Mouse (Mus musculus): ENCODE measurements at regions not wholly inside any gene's neighbourhood (a gene's known extent, or its start where the extent isn't known, plus 50 kb on each side); places are given as distances from the start of the nearest gene placed in this dataset.
A peak's percentile ranks its signal among the peaks of the same experiment; 100 is the strongest.
"Not testable (repeated sequence)": the region's sequence is repeated elsewhere in the genome, so short reads cannot be mapped to it uniquely, and the experiment has no call there.

GRCm38 (mm10) chrX:104931153-104931706, 74.2 kb upstream of the Magee2 start:
- 81% methylated on average over 2 of the region's 2 CpGs for WGBS
- Histone ChIP-seq H3K4me2 (ENCODE audit: low read length) (no peak overlapping the region), H3K9ac (ENCODE audit: low read depth, low read length) (no peak overlapping the region), H3K27ac (ENCODE audit: low read depth, low read length) (no peak overlapping the region), H3K27me3 (replicated peaks; ENCODE audit: control insufficient read depth, insufficient read depth, low read length) (0 out of 2 replicates have a peak, but pooled peaks cover 2% of the 10 kb centered on the region), H3K4me1 (ENCODE audit: control insufficient read depth, insufficient read depth, low read depth, low read length) (no peaks in the 10 kb centered on the region), H3K36me3 (ENCODE audit: control insufficient read depth, insufficient read depth, low read length) (no peaks in the 10 kb centered on the region), H3K4me3 (ENCODE audit: low read length) (no peak overlapping the region), H3K9me3 (ENCODE audit: control insufficient read depth, low read length) (no peaks in the 10 kb centered on the region)
- 0 out of 2 replicates have a peak, but pooled peaks have one; percentile 56 for ATAC-seq

GRCm38 (mm10) chrX:104951587-104951986, 94.5 kb upstream of the Magee2 start:
- Histone ChIP-seq H3K36me3 (ENCODE audit: control insufficient read depth, insufficient read depth, low read length) (no peaks in the 10 kb centered on the region), H3K27ac (ENCODE audit: low read depth, low read length) (no peak overlapping the region), H3K4me1 (ENCODE audit: control insufficient read depth, insufficient read depth, low read depth, low read length) (no peaks in the 10 kb centered on the region), H3K9ac (ENCODE audit: low read depth, low read length) (no peak overlapping the region), H3K4me2 (ENCODE audit: low read length) (no peak overlapping the region), H3K4me3 (ENCODE audit: low read length) (no peak overlapping the region), H3K9me3 (ENCODE audit: control insufficient read depth, low read length) (no peaks in the 10 kb centered on the region), H3K27me3 (replicated peaks; ENCODE audit: control insufficient read depth, insufficient read depth, low read length) (peaks cover 8% of the 10 kb centered on the region)
- no peak for ATAC-seq
- 43% methylated on average over 2 of the region's 2 CpGs for WGBS

GRCm38 (mm10) chrX:104952809-104953208, 95.7 kb upstream of the Magee2 start:
- 43% methylated on average over 3 of the region's 5 CpGs for WGBS
- not testable (repeated sequence) for ATAC-seq

GRCm38 (mm10) chrX:104953391-104953790, 96.3 kb upstream of the Magee2 start:
- not testable (repeated sequence) for H3K4me2 ChIP-seq (ENCODE audit: low read length); H3K27me3 ChIP-seq (replicated peaks; ENCODE audit: control insufficient read depth, insufficient read depth, low read length); H3K9ac ChIP-seq (ENCODE audit: low read depth, low read length); H3K4me1 ChIP-seq (ENCODE audit: control insufficient read depth, insufficient read depth, low read depth, low read length); H3K4me3 ChIP-seq (ENCODE audit: low read length); H3K36me3 ChIP-seq (ENCODE audit: control insufficient read depth, insufficient read depth, low read length); H3K27ac ChIP-seq (ENCODE audit: low read depth, low read length); H3K9me3 ChIP-seq (ENCODE audit: control insufficient read depth, low read length)
- 60% methylated on average over 1 of the region's 3 CpGs for WGBS
- ATAC-seq = peak; percentile 79

More at GRCm38 (mm10) chrX:104952809-104953208, 95.7 kb upstream of the Magee2 start:
- H3K9me3 ChIP-seq (ENCODE audit: control insufficient read depth, low read length); H3K4me2 ChIP-seq (ENCODE audit: low read length); H3K4me3 ChIP-seq (ENCODE audit: low read length); H3K36me3 ChIP-seq (ENCODE audit: control insufficient read depth, insufficient read depth, low read length); H3K27ac ChIP-seq (ENCODE audit: low read depth, low read length); H3K27me3 ChIP-seq (replicated peaks; ENCODE audit: control insufficient read depth, insufficient read depth, low read length); H3K4me1 ChIP-seq (ENCODE audit: control insufficient read depth, insufficient read depth, low read depth, low read length); H3K9ac ChIP-seq (ENCODE audit: low read depth, low read length): not testable (repeated sequence)

GRCm38 (mm10) chrX:104978432-104978831, 101.1 kb upstream of the Pbdc1 start:
- H3K4me2 ChIP-seq (ENCODE audit: low read length) = no peak overlapping the region
- no peaks in the 10 kb centered on the region for H3K4me1 ChIP-seq (ENCODE audit: control insufficient read depth, insufficient read depth, low read depth, low read length)
- no peak overlapping the region for H3K9ac ChIP-seq (ENCODE audit: low read depth, low read length)
- no peak for ATAC-seq
- H3K4me3 ChIP-seq (ENCODE audit: low read length) = no peak overlapping the region
- 90% methylated on average over 2 of the region's 2 CpGs for WGBS
- no peaks in the 10 kb centered on the region for H3K36me3 ChIP-seq (ENCODE audit: control insufficient read depth, insufficient read depth, low read length)
- peaks cover 18% of the 10 kb centered on the region for H3K27me3 ChIP-seq (replicated peaks; ENCODE audit: control insufficient read depth, insufficient read depth, low read length)
- H3K27ac ChIP-seq (ENCODE audit: low read depth, low read length) = no peak overlapping the region
- no peaks in the 10 kb centered on the region for H3K9me3 ChIP-seq (ENCODE audit: control insufficient read depth, low read length)

- Histone ChIP-seq H3K4me3 (ENCODE audit: low read length) (no peak overlapping the region), H3K27me3 (replicated peaks; ENCODE audit: control insufficient read depth, insufficient read depth, low read length) (peaks cover 23% of the 10 kb centered on the region)
- 48% methylated on average over 3 of the region's 3 CpGs for WGBS
Measured at GRCm38 (mm10) chrX:105003260-105003659, 76.3 kb upstream of the Pbdc1 start.

GRCm38 (mm10) chrX:105006445-105006844, 73.1 kb upstream of the Pbdc1 start:
- peaks cover 14% of the 10 kb centered on the region for H3K27me3 ChIP-seq (replicated peaks; ENCODE audit: control insufficient read depth, insufficient read depth, low read length)
- WGBS = 8% methylated on average over 2 of the region's 2 CpGs
- no peak overlapping the region for H3K4me2 ChIP-seq (ENCODE audit: low read length)
- no peak overlapping the region for H3K27ac ChIP-seq (ENCODE audit: low read depth, low read length)
- no peaks in the 10 kb centered on the region for H3K36me3 ChIP-seq (ENCODE audit: control insufficient read depth, insufficient read depth, low read length)
- no peak overlapping the region for H3K9ac ChIP-seq (ENCODE audit: low read depth, low read length)
- peak; percentile 65; the same call in 1 of the 2 replicates for ATAC-seq
- H3K4me1 ChIP-seq (ENCODE audit: control insufficient read depth, insufficient read depth, low read depth, low read length) = no peaks in the 10 kb centered on the region
- H3K4me3 ChIP-seq (ENCODE audit: low read length) = no peak overlapping the region
- H3K9me3 ChIP-seq (ENCODE audit: control insufficient read depth, low read length) = no peaks in the 10 kb centered on the region

More at GRCm38 (mm10) chrX:105003260-105003659, 76.3 kb upstream of the Pbdc1 start:
- no peak overlapping the region for H3K9ac ChIP-seq (ENCODE audit: low read depth, low read length)
- no peaks in the 10 kb centered on the region for H3K9me3 ChIP-seq (ENCODE audit: control insufficient read depth, low read length)
- ATAC-seq = no peak
- no peaks in the 10 kb centered on the region for H3K4me1 ChIP-seq (ENCODE audit: control insufficient read depth, insufficient read depth, low read depth, low read length)
- no peaks in the 10 kb centered on the region for H3K36me3 ChIP-seq (ENCODE audit: control insufficient read depth, insufficient read depth, low read length)
- H3K27ac ChIP-seq (ENCODE audit: low read depth, low read length) = no peak overlapping the region
- H3K4me2 ChIP-seq (ENCODE audit: low read length) = no peak overlapping the region

All from hindbrain, embryonic 16.5 days (tissue).